Mouse (Mus musculus) thymus, postnatal 4 days (tissue): ENCODE data around the gene Exog.

ENCODE experiments used
- DNase-seq: peaks from one replicate; pipeline ENCODE4 v3.0.0; 2021

The Exog gene

GRCm38 (mm10) chr9:119444738-119445429 lies at the start of gene Exog:
Exog (plus strand) TSS chr9:119444943.
- peak; percentile 99 for DNase-seq

GRCm38 (mm10) chr9:119401351-119401750 lies 43.4 kb upstream of the Exog start:
- no peak for DNase-seq

- DNase-seq, result peak; percentile 98
Measured at GRCm38 (mm10) chr9:119401801-119402214, 42.9 kb upstream of the Exog start, which contains the start of gene Acvr2b. Acvr2b (plus strand) TSS chr9:119402118.

- peak; percentile 75 for DNase-seq
Measured at GRCm38 (mm10) chr9:119402253-119403235, 42.2 kb upstream of the Exog start.

- DNase-seq, result peak; percentile 53
Measured at GRCm38 (mm10) chr9:119403236-119403641, 41.5 kb upstream of the Exog start.

GRCm38 (mm10) chr9:119404090-119404489 lies 40.7 kb upstream of the Exog start:
- DNase-seq, result peak; percentile 15

- DNase-seq, result no peak
Measured at GRCm38 (mm10) chr9:119407884-119408283, 36.9 kb upstream of the Exog start.

- no peak for DNase-seq
Measured at GRCm38 (mm10) chr9:119408898-119409664, 35.7 kb upstream of the Exog start.

GRCm38 (mm10) chr9:119409864-119410263 lies 34.9 kb upstream of the Exog start:
- no peak for DNase-seq

GRCm38 (mm10) chr9:119418025-119418424 lies 26.7 kb upstream of the Exog start:
- DNase-seq, result no peak

- no peak for DNase-seq
Measured at GRCm38 (mm10) chr9:119419852-119420438, 24.8 kb upstream of the Exog start.

GRCm38 (mm10) chr9:119425217-119425975 lies 19.3 kb upstream of the Exog start:
- no peak for DNase-seq

- no peak for DNase-seq
Measured at GRCm38 (mm10) chr9:119425976-119426415, 18.7 kb upstream of the Exog start.

- DNase-seq, result no peak
Measured at GRCm38 (mm10) chr9:119426483-119426882, 18.3 kb upstream of the Exog start.

GRCm38 (mm10) chr9:119430311-119430710 lies 14.4 kb upstream of the Exog start:
- DNase-seq, result peak; percentile 83

- DNase-seq, result no peak
Measured at GRCm38 (mm10) chr9:119435855-119436254, 8.9 kb upstream of the Exog start.

GRCm38 (mm10) chr9:119438065-119438464 lies 6.7 kb upstream of the Exog start:
- DNase-seq, result no peak

GRCm38 (mm10) chr9:119438498-119439000 lies 6.2 kb upstream of the Exog start:
- DNase-seq, result no peak

GRCm38 (mm10) chr9:119445737-119446136 lies 994 bp downstream of the Exog start:
- DNase-seq, result no peak

GRCm38 (mm10) chr9:119455967-119456366 lies 11.2 kb downstream of the Exog start:
- no peak for DNase-seq

- no peak for DNase-seq
Measured at GRCm38 (mm10) chr9:119457122-119457521, 12.4 kb downstream of the Exog start.
